Mouse (Mus musculus) heart, postnatal 4 days (tissue): ENCODE data around the gene Tbc1d10c. TPM values are rescaled to one million over a fixed set of nuclear protein-coding genes. Genes with fewer than 3 reads are reported as not detected.

ENCODE experiments used
- DNase-seq: peaks from one replicate; pipeline ENCODE4 v3.0.0; 2021
- total RNA-seq, 2 experiments: library from RNA; stranded (reverse); gene quantifications; 2 replicates each; pipeline ENCODE4 v1.2.3; 2021

Tbc1d10c gene
- total RNA-seq, 2 experiments from 2014 or later, result 2.0 to 2.1 TPM

DNA sequence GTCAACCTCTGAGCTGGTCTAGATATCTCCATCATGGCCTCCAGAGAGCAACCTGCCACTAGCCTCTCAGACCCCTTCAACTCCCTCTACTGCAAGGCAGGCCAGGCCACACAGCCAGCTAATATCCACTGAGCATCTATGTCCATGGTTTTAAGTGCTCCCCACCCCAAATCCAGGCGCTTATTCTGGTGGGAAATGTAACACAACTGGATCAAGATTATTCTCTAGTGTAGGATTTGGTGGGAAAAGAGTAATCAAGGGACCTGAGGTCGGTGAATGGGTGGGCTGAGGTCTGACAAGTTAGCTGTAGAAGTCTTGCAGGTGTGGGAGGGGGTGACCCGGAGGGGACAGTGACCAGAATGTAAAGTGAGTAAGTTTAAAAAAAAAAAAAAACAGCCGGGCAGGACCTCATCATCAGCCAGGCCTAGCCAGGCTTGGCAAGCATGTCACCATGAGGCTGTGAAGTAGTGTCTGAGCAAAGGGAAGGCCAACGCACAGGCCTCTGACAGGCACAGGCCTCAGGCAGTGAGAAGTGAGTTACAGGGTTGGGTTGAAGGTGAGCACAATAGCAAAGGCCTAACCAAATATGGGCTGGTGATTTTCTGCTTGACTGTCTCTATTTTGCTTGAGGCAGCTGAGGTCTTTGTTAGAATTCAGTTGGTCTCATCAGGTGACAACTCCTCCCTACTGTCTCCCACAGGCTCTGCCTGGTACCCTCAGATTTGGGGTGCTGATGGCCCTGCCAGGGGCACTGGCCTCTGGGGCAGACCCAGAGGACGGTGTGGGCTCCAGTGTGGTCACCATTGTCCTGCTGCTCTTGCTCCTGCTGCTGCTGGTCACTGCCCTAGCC is 35.6 kb downstream of the Tbc1d10c start:
- no peak for DNase-seq

GRCm38 (mm10) chr19:4154437-4155222 is 36.5 kb downstream of the Tbc1d10c start:
- DNase-seq, result no peak

DNA sequence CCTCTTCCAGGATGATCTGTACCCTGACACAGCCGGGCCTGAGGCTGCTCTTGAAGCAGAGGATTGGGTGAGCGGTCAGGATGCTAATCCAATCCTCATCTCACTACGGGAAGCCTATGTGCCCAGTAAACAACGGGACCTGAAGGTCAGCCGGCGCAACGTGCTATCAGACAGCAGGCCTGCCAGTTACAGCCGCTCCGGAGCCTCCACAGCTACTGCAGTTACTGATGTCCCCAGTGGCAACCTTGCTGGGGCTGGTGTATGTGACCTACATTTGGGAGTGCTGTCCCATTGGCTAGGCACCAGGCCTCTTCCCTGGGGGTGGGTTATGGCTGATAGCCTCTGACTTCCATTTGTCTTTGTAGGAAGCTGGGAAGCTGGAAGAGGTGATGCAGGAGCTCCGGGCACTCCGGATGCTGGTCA is 37.8 kb downstream of the Tbc1d10c start, which contains the start of gene Ptprcap:
TSS of gene Ptprcap (plus strand) at position 373 of the 423 bp plus-strand sequence.
- DNase-seq, result no peak

DNA sequence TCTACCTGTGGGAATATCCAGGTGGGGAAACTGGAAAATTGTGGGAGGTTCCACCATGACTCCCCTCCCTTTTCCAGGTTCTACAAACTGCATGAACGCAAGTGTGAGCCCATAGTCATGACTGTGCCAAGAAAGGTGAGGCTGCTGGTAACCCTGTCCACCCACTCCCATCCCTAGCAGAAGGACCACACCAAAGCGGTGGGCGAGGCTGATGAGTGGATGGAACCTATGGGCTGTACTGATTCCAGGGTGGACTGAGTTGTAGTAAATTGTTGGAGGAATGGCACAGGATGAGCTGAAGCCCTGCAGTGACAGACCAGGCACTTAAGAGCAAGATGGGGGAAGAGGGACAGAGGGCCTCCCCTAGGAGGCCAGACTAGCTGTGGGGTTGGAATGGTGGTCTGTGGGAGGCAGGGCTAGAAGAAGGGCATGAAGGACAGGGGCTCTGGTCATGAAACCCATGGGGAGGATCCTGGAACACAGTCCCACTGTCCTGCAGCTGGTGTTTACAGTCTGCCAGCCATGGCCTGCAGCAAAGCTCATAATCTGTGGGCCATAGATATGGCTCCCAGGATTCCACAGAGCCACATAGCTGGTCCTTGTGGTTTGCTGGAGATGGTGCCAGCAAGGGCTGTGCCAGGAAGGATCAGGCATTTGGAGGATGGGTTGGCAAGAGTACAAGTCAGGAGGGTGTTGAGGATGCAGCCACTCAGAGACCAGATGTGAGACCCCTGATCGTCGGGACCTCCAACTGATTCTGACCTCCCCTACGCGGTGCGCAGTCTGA is 38.4 kb downstream of the Tbc1d10c start:
- DNase-seq, result no peak

DNA sequence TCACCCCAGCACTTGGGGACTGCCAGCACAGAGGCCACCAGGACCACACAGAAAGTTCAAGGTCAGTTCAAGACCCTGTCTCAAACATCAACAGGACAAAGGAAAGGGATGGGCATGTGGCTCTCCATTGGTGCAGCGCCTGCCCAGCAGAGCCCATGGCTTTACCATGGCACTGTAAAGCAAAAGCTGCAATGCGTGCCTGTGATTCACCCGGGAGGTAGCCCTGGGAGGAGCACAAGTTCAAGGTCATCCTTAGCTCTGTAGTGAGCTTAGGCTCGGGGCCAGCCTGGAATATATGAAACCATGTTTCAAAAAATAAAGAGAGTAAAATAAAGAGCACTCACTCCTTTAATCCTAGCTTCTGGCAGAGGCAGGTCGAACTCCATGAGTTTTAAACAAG is 39.2 kb downstream of the Tbc1d10c start:
- DNase-seq, result no peak

DNA sequence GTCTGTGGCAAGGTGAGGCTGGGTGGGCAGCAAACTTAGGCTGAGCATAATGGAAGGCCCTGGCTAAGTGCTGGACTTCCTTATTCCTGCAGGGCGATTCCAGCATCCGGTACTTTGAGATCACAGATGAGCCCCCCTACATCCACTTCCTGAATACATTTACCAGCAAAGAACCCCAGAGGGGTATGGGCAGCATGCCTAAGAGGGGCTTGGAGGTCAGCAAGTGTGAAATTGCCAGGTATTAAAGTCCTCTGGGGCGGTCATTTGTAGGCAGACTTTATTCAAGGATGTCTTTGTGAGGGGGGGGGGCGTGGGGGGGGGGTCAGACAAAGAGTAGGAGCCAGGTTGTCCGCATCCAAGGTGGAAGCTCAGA is 39.6 kb downstream of the Tbc1d10c start:
- no peak for DNase-seq

- DNase-seq, result no peak
These were observed 40.3 kb downstream of the Tbc1d10c start for GRCm38 (mm10) chr19:4150567-4151487.

DNA sequence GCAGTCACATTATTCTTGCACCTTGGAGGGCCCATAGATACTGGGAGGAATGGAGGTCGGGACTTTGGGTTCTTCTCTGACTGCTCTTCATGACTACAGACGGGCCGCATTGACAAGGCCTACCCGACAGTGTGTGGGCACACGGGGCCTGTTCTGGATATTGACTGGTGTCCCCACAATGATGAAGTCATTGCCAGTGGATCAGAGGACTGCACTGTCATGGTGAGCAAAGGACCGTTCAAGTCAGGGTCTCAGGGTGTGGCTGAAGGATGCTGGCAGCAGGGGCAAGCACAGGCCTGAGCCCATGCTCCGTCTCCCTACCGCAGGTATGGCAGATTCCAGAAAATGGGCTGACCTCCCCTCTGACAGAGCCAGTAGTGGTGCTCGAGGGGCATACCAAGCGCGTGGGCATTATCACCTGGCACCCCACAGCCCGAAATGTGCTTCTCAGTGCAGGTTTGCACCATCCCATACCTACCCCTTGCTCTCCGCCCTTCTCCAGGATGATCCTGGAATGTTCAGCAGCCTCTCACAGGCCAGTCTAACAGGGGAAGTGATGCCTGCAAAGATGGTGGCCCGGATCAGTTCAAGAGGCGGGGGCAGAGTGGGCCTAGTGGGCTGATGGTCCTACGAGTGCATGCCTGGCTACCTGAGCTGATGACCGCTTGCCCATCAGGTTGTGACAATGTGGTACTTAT is 41.2 kb downstream of the Tbc1d10c start:
- no peak for DNase-seq

- DNase-seq, result no peak
These were observed 41.8 kb downstream of the Tbc1d10c start for GRCm38 (mm10) chr19:4149283-4149682.

DNA sequence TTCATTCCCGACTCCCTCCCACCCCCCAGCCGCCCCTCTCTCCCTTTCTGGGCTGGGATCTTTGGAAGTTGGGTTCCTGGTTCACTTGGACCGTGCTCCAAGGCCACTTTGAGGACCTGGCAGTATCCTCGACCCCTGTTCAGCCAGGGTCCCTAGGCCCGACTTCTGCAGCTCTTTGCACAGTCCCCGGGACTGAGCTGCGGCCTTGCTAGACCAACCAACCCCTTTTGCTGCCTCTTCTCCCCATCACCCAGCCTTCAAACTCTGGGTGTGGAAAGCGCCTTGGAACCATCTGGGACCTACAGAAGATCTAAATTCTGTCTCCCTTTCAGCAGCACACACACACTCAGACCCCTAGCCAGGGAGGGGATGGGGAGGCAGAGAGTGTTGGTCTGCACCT is 42.3 kb downstream of the Tbc1d10c start:
- DNase-seq, result no peak

GRCm38 (mm10) chr19:4148491-4148806 is 42.6 kb downstream of the Tbc1d10c start, which contains the start of gene Coro1b:
Gene Coro1b (plus strand): TSS chr19:4148619.
- peak; percentile 99 for DNase-seq

DNA sequence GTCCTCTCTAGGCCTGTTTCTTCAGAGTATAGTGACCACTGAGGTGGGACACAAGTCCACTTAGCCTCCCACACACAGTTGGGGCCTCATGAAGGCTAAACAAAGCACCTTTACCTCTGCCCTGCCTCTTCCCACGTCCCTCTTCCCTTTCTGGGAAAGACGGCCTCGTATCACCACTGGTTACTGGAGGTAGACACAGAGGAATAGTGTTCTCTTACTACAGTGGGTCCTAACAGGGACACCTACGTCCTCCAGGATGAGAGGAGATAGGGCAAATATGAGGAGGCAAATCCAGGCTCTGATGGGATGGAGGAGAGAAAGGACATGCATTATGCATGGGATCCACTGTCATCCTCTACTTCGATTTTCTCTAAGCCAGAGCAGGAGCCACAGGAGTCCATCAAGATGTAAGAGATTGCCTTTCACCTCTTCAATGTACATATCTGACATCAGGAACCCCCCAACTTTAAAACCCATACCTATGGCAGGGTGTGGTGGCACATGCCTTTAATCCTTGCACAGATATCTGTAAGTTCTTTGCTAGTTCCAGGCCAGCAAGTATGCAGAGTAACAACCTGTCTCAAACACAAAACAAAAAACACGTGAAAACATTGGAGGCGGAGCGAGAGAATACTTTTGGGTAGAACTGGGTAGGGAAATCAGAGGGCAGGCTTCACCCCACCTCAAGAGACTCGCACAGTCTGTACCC is 43.1 kb downstream of the Tbc1d10c start:
- no peak for DNase-seq

- no peak for DNase-seq
These were observed 44.1 kb downstream of the Tbc1d10c start for GRCm38 (mm10) chr19:4147022-4147405.

DNA sequence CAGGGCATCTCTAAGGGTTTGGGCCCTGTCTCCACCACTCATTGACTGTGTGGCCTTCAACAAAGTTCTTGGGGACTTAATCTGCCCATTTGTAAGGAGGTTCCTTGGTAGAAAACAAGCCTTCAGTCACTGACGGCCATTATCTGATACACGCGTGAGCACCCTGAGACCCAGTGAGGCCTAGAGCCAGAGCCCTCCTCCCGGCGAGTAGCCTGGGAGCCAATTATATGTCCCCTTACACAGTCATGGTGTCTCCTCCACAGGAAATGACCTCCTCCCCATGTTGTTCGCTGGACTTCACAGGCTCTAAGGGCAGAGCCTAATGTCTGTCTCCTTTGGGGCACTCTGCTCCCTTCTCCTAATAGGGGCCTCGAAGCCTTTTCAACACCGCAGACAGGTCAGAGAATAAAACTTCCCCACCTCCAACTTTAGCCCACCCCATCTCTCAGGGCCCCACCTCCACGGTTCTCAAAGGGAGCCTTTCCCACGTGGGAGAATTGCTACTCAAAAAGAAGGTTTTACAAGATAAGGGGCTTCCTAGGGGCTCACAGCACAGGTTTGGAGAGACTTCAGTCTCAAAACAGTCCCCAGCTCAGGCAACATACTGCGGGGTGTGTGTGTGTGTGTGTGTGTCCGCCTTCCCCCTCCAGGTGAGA is 44.6 kb downstream of the Tbc1d10c start:
- no peak for DNase-seq

DNA sequence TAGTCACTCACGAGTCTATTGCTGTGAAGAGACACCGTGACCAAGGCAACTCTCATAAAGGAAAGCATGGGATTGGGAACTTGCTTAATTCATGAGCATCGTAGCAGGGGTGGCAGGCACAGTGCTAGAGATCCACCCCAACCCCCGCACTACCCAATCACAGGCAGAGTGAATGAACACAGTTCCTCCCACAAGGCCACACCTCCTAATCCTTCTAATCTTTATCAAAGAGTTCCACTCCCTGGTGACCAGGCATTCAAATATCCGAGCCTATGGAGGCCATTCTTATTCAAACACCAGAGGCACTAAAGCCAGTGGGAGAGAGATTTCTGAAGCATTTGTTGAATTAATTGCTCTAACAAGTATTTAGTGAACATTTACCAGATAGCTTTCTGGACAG is 45.1 kb downstream of the Tbc1d10c start:
- no peak for DNase-seq

DNA sequence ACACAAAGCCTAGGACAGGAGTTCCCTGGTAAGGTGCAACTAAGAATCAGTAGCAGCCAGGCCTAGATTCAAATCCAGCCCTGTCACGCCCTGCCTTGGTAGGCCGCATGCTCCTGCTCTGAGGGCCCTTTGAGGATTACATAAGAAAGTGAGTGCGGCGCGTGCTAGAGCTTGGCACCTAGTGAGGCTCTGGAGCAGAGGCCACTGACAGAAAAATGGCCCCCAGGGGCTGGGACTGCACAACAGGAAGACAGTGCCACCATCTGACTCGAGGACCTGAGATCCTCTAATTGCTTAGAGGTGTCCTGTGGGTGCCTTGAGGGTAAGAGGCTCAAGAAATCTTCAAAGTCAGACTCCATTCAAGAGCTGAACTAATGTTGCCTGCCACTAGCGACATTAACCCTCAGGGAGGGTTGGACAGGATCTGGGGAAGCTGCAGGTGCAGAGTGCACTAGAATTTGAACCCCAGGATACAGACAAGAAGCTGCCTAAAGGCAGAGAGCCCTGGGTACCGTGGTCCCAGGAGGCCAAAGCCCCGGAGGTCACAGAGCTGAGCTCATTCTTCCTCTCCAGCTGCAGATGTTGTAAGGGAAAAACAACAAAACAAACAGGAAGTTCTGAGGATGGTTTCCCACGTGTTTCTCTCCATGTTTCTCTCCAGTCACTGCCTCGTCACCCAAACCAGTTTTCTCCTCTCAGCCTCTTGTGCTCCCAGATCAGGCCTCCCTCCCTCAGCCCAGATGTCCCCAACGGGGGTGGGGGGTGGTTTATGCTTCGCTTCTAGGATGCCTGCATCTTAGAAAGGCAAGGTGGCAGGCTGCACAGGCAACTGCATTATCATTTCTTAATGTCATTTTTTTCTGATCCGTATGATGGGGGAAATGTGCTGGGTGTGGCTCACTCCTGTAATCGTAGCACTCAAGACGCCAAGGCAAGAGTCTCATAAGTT is 46.3 kb downstream of the Tbc1d10c start:
- DNase-seq, result no peak

DNA sequence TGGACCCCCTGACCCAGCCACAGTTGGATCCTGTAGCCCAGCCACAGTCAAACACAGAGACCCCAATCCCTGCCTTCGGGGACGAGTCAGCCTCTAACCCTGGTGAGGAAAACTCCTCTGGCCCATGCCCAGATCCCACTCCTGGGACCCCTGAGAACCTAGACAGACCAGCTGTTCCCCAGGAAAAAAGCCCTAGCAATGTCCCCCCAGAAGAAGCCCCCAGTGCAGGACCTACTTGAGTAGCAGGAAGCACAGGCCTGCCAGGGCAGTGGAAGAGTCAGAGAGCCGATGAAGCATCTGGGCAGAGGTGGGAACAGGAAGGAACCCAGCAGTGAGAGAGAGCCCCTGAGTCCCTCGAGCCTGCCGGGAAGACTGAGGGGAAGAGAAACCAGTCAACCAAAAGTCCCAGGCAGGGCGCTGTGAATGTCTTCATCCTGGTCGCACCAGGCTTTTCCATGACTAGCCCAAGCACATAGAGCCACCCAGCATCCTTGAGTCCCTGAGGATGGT is 47.3 kb downstream of the Tbc1d10c start, which contains the start of gene Cabp4:
TSS of gene Cabp4 (minus strand) at position 275 of the 510 bp plus-strand sequence.
- DNase-seq, result no peak

DNA sequence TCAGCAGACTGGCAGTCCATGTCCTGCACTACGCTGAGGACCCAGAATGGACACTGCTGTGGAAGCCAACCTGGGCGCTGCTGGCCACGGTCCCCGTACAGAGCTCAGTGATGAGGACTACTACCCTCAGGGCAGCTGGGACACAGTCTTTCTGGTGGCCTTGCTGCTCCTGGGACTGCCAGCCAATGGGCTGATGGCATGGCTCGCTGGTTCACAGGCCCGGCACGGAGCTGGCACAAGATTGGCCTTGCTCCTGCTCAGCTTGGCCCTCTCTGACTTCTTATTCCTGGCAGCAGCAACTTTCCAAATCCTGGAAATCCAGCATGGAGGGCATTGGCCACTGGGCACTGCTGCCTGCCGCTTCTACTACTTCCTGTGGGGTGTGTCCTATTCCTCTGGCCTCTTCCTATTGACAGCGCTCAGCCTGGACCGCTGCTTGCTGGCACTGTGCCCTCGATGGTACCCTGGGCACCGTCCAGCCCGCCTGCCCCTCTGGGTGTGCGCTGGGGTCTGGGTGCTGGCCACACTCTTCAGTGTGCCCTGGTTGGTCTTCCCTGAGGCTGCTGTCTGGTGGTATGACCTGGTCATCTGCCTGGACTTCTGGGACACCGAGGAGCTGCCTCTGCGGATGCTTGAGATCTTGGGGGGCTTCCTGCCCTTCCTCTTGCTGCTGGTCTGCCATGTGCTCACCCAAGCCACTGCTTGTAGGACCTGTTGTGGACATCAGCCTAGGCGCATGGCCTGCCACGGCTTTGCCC is 48.5 kb downstream of the Tbc1d10c start:
- no peak for DNase-seq
